Mouse (Mus musculus) myocyte (in vitro differentiated cells): Measurements from ENCODE around the gene Lman1l.

Experiments used
- MAX ChIP-seq: IDR thresholded peaks from one replicate; pipeline ENCODE4 v1.6.1; 2011; ENCODE audit warnings: low read depth, mild to moderate bottlenecking, control low read depth
- MYOD1 ChIP-seq, 3 experiments: IDR thresholded peaks; one replicate each; pipeline ENCODE4 v1.6.1; 2011; ENCODE audit warnings: control low read depth in 2 of 3, low read depth in 2 of 3, mild to moderate bottlenecking in 2 of 3, moderate library complexity in 1 of 3; ENCODE audit not compliant: insufficient read length in 2 of 3, control insufficient read depth in 1 of 3
- MYOG ChIP-seq, 3 experiments: IDR thresholded peaks; one replicate each; pipeline ENCODE4 v1.6.1; 2011; ENCODE audit warnings: control low read depth in 2 of 3, low read depth in 2 of 3, mild to moderate bottlenecking in 2 of 3; ENCODE audit not compliant: insufficient read length in 2 of 3, control insufficient read depth in 1 of 3, insufficient read depth in 1 of 3
- POLR2A ChIP-seq: IDR thresholded peaks from one replicate; pipeline ENCODE4 v1.6.1; 2011; ENCODE audit warnings: low read depth, mild to moderate bottlenecking, control low read depth, moderate library complexity; ENCODE audit not compliant: insufficient read length
- POLR2AphosphoS2 ChIP-seq: IDR thresholded peaks from one replicate; pipeline ENCODE4 v1.6.1; 2011; ENCODE audit warnings: low read depth, control low read depth; ENCODE audit not compliant: insufficient read length
- REST ChIP-seq: IDR thresholded peaks from one replicate; pipeline ENCODE4 v1.6.1; 2011; ENCODE audit warnings: mild to moderate bottlenecking, control low read depth, moderate library complexity; ENCODE audit not compliant: insufficient read depth, insufficient read length
- USF1 ChIP-seq: IDR thresholded peaks from one replicate; pipeline ENCODE4 v1.6.1; 2011; ENCODE audit warnings: low read depth, mild to moderate bottlenecking, control low read depth, moderate library complexity

DNA sequence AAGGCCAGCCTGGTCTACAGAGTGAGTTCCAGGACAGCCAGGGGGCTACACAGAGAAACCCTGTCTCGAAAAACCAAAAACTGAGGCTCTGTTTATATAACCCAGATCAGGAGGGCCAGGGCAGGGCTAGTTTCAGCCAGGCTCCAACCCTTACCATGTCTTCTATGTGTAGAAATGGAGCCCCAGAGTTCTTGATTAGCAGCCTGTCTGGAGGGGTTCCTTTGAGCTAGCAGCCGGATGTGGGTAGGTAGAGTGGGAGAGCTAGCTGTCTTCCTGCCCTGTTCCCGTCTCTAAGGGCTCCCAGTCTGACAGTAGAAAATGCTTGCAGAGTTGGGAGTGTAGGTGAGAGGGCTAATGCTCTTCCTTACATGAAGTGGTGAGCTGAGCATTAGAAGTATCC lies 46.6 kb upstream of the Lman1l start:
- TF ChIP-seq POLR2A, result no peak
- TF ChIP-seq REST, result no peak
- TF ChIP-seq USF1, result no peak
- TF ChIP-seq MYOD1 (IDR thresholded peaks at IDR 0.05; ENCODE audit: control insufficient read depth in 1 of 3, insufficient read length in 2 of 3, low read depth in 2 of 3), result no peak
- no peak for TF ChIP-seq POLR2AphosphoS2
- TF ChIP-seq MAX, result no peak
- no peak for TF ChIP-seq MYOG (IDR thresholded peaks at IDR 0.05; ENCODE audit: control insufficient read depth in 1 of 3, insufficient read depth in 1 of 3, insufficient read length in 2 of 3, low read depth in 2 of 3)
